Mouse (Mus musculus): Measurements from ENCODE around the gene Hdac10.

GRCm38 (mm10) chr15:89106976-89107375 is 21.5 kb downstream of the Hdac10 start:
- TF ChIP-seq CTCF (IDR thresholded peaks at IDR 0.05) (no peak), EP300 (IDR thresholded peaks at IDR 0.05) (no peak)

All from lung, postnatal 0 days (tissue).